Mouse (Mus musculus): ENCODE results near the gene Spink2. TPM values are rescaled to one million over a fixed set of nuclear protein-coding genes. Genes with fewer than 3 reads are reported as not detected.
"Not testable (repeated sequence)": the region's sequence is repeated elsewhere in the genome, so short reads cannot be mapped to it uniquely, and the experiment has no call there.

Gene Spink2
- polyA plus RNA-seq, 1 experiment, result not detected

GRCm38 (mm10) chr5:77244331-77244987 lies 33.2 kb upstream of the Spink2 start:
- Histone ChIP-seq H3K27me3 (ENCODE audit: control insufficient read depth, insufficient read depth, insufficient read length) (no peaks in the 10 kb centered on the region), H3ac (ENCODE audit: control insufficient read depth, insufficient read length, low read depth) (no peak overlapping the region), H3K4me3 (ENCODE audit: insufficient read depth, poor library complexity, severe bottlenecking) (no peak overlapping the region), H3K79me3 (ENCODE audit: low read depth) (no peaks in the 10 kb centered on the region), H3K36me3 (ENCODE audit: control insufficient read depth, insufficient read depth) (no peaks in the 10 kb centered on the region), H3K79me2 (ENCODE audit: control insufficient read depth, insufficient read depth) (no peaks in the 10 kb centered on the region)
- no peak for TF ChIP-seq FOSL1 (IDR thresholded peaks at IDR 0.05; ENCODE audit: insufficient read depth, low read length, poor library complexity, severe bottlenecking)
- no peak for TF ChIP-seq MYOG (IDR thresholded peaks at IDR 0.05; ENCODE audit: control insufficient read depth, extremely low read depth, insufficient read length)
- no peak for TF ChIP-seq MYOD1 (IDR thresholded peaks at IDR 0.05; ENCODE audit: control insufficient read depth, insufficient read length, low read depth)
- no peak for TF ChIP-seq CTCF (IDR thresholded peaks at IDR 0.05; ENCODE audit: control insufficient read depth, insufficient read depth, insufficient read length)

- no peak overlapping the region for H3ac ChIP-seq (ENCODE audit: control insufficient read depth, insufficient read length, low read depth)
- no peak overlapping the region for H3K4me3 ChIP-seq (ENCODE audit: insufficient read depth, poor library complexity, severe bottlenecking)
- H3K27me3 ChIP-seq (ENCODE audit: control insufficient read depth, insufficient read depth, insufficient read length), result peaks cover 3% of the 10 kb centered on the region
- no peaks in the 10 kb centered on the region for H3K36me3 ChIP-seq (ENCODE audit: control insufficient read depth, insufficient read depth)
- H3K79me3 ChIP-seq (ENCODE audit: low read depth), result no peaks in the 10 kb centered on the region
- TF ChIP-seq USF1 (IDR thresholded peaks at IDR 0.05; ENCODE audit: low read depth) (no peak), FOSL1 (IDR thresholded peaks at IDR 0.05; ENCODE audit: insufficient read depth, low read length, poor library complexity, severe bottlenecking) (no peak)
- H3K79me2 ChIP-seq (ENCODE audit: control insufficient read depth, insufficient read depth), result no peaks in the 10 kb centered on the region
Measured at GRCm38 (mm10) chr5:77237104-77237503, 25.8 kb upstream of the Spink2 start.

DNA sequence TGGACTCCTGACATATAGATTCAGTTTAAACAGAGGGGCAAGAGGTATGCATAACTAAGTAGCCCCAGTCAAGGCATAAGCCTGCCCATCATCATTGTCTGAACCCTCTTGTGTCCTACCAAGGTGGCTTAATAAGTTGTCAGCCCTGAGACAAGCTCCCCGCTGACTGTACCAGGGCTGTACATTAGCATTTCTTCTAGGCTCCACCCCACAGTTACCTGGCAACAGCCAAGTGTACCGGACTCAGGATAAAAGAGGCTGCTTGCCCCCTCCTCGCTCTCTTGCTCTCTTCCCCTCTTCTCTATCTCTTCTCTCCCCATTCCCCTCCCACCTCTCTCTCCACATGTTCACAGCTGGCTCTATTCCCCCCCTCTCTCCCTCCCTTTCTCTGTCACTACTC lies 23.6 kb upstream of the Spink2 start:
- H3K79me3 ChIP-seq (ENCODE audit: low read depth), result no peaks in the 10 kb centered on the region
- H3K36me3 ChIP-seq (ENCODE audit: control insufficient read depth, insufficient read depth), result no peaks in the 10 kb centered on the region
- H3K79me2 ChIP-seq (ENCODE audit: control insufficient read depth, insufficient read depth), result no peaks in the 10 kb centered on the region
- H3K27me3 ChIP-seq (ENCODE audit: control insufficient read depth, insufficient read depth, insufficient read length), result peaks cover 3% of the 10 kb centered on the region
- no peak overlapping the region for H3ac ChIP-seq (ENCODE audit: control insufficient read depth, insufficient read length, low read depth)
- H3K4me3 ChIP-seq (ENCODE audit: insufficient read depth, poor library complexity, severe bottlenecking), result no peak overlapping the region
- TF ChIP-seq CEBPB (IDR thresholded peaks at IDR 0.05; ENCODE audit: low read depth) (no peak), FOSL1 (IDR thresholded peaks at IDR 0.05; ENCODE audit: insufficient read depth, low read length, poor library complexity, severe bottlenecking) (no peak), CTCF (IDR thresholded peaks at IDR 0.05; ENCODE audit: control insufficient read depth, insufficient read depth, insufficient read length) (no peak), MAX (IDR thresholded peaks at IDR 0.05) (no peak), MYOD1 (IDR thresholded peaks at IDR 0.05; ENCODE audit: control insufficient read depth, insufficient read length, low read depth) (no peak), MYOG (IDR thresholded peaks at IDR 0.05; ENCODE audit: control insufficient read depth, extremely low read depth, insufficient read length) (no peak), USF1 (IDR thresholded peaks at IDR 0.05; ENCODE audit: low read depth) (no peak)

DNA sequence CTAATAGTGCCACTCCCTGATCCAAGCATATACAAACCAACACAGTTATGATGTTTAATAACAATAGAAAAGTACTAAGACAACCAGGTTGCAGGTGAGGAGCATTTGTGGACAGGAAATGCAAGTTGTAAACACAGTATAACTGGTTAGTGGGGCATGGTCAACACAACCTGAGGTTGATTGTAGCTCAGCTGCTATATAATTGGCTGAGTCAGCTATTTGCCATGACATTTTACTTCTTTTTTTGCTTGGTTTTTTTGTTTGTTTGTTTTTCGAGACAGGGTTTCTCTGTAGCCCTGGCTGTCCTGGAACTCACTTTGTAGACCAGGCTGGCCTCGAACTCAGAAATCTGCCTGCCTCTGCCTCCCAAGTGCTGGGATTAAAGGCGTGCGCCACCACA lies 20.6 kb upstream of the Spink2 start:
- not testable (repeated sequence) for H3K27me3 ChIP-seq (ENCODE audit: control insufficient read depth, insufficient read depth, insufficient read length); H3K4me3 ChIP-seq (ENCODE audit: insufficient read depth, poor library complexity, severe bottlenecking); H3K79me2 ChIP-seq (ENCODE audit: control insufficient read depth, insufficient read depth); H3K36me3 ChIP-seq (ENCODE audit: control insufficient read depth, insufficient read depth); H3ac ChIP-seq (ENCODE audit: control insufficient read depth, insufficient read length, low read depth); H3K79me3 ChIP-seq (ENCODE audit: low read depth)

GRCm38 (mm10) chr5:77228986-77229385 lies 17.7 kb upstream of the Spink2 start:
- H3ac ChIP-seq (ENCODE audit: control insufficient read depth, insufficient read length, low read depth), result no peak overlapping the region
- TF ChIP-seq MYOD1 (IDR thresholded peaks at IDR 0.05; ENCODE audit: control insufficient read depth, insufficient read length, low read depth), result no peak
- TF ChIP-seq CTCF (IDR thresholded peaks at IDR 0.05; ENCODE audit: control insufficient read depth, insufficient read depth, insufficient read length), result no peak
- TF ChIP-seq CEBPB (IDR thresholded peaks at IDR 0.05; ENCODE audit: low read depth), result no peak
- no peak for TF ChIP-seq USF1 (IDR thresholded peaks at IDR 0.05; ENCODE audit: low read depth)
- no peaks in the 10 kb centered on the region for H3K79me3 ChIP-seq (ENCODE audit: low read depth)
- H3K79me2 ChIP-seq (ENCODE audit: control insufficient read depth, insufficient read depth), result no peaks in the 10 kb centered on the region
- no peaks in the 10 kb centered on the region for H3K27me3 ChIP-seq (ENCODE audit: control insufficient read depth, insufficient read depth, insufficient read length)
- no peak overlapping the region for H3K4me3 ChIP-seq (ENCODE audit: insufficient read depth, poor library complexity, severe bottlenecking)
- H3K36me3 ChIP-seq (ENCODE audit: control insufficient read depth, insufficient read depth), result no peaks in the 10 kb centered on the region

DNA sequence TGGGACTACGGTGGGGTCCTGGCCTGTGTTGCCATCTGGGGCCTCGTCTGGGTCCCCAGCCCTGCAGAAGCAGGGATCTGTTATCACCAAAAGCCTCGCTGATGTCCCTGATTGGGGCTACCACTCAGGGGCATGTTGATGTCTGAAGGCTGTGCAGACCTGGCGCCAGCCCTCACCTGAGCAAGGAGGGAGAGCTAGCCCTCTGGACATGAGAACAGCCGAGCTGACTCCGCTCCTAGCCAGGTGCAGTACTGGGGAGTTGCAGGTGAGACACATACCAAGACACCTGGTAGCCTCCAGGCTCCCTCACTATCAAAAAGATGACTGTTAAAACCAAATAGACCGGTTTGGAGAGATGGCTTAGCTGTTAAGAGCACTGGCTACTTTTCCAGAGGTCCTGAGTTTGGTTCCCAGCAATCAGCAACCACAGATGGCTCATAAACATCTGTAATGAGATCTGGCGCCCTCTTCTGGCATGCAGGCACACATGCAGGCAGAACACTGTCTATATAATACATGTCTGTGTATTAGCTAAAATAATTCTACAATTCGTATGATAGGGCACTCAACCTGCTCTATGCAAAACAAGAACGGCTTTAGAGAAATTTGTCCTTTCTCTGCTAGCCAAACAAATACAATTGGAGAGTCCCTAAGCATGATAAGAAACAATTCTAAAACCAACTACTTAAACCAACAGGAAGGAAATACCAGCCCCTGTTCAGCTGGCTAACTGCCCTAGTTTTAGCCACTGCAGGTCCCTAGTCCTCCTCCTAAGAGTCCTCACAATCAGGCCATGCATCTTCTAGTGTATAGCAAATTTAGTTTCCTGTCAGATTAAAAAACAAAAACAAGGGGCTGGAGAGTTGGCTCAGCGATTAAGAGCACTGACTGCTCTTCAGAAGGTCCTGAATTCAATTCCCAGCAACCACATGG lies 12.0 kb upstream of the Spink2 start:
- Histone ChIP-seq H3K79me2 (ENCODE audit: control insufficient read depth, insufficient read depth) (no peaks in the 10 kb centered on the region), H3K4me3 (ENCODE audit: insufficient read depth, poor library complexity, severe bottlenecking) (no peak overlapping the region), H3K79me3 (ENCODE audit: low read depth) (no peaks in the 10 kb centered on the region), H3K36me3 (ENCODE audit: control insufficient read depth, insufficient read depth) (no peaks in the 10 kb centered on the region), H3ac (ENCODE audit: control insufficient read depth, insufficient read length, low read depth) (no peak overlapping the region), H3K27me3 (ENCODE audit: control insufficient read depth, insufficient read depth, insufficient read length) (peaks cover 6% of the 10 kb centered on the region)
- no peak for TF ChIP-seq CTCF (IDR thresholded peaks at IDR 0.05; ENCODE audit: control insufficient read depth, insufficient read depth, insufficient read length)
